8 mouse cellular contexts compared by ENCODE assay signal in the genomic region with DNA sequence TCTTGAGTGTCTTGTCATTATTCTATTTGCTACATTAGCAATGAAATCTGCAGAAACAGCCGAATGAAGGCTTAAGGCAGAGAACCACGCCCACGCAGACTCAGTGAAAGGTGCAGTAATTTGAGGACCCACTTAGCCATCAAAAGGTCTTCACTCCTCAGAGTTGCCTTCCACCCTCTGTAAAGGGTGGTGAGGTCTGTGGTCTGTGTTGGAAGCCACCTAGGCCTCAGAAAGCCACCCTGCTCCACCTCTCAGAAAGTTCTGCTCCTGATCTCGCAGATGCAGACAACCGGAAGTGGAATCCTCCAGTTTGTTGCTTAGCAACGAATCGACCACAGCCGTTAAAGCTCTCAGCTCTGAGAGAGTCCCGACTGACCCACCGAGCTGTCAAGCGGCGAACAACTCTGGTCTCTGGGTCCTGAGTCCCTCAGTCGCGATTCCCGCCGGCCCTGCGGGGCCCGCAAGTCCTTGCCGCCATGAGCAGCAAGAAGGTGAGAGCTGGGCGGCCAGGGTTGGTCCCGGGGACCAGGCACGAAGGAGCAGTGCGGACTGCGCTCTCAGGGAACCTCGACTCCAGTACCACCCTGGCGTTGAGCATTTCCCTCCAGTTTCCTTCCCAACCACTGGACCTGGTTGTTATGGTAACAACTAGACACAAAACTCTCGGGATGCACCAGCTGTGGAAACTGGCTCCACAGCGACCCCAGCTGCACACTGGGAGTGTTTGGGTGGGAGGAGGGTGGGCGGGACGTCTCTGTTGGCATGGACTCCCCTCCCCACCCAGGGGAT. TPM values are rescaled to one million over a fixed set of nuclear protein-coding genes. Genes with fewer than 3 reads are reported as not detected.
A peak's percentile ranks its signal among the peaks of the same experiment; 100 is the strongest.
DNase-seq lines count a peak whose midpoint lies in the region; ATAC-seq lines count a peak whose summit lies in the region.

Dnah7c (plus strand) TSS at position 456 of the 789 bp plus-strand sequence.

- intact Hi-C loops in gastrocnemius, postnatal 36 days (cut with DNase I): no loop called here

- ATAC-seq in kidney, embryonic 16.5 days (ENCODE audit: low FRiP score, low TSS enrichment): peak; percentile 86
- no peak for ATAC-seq in liver, embryonic 13.5 days (ENCODE audit: low read depth)

- no peaks in the 10 kb centered on the region for H3K36me3 ChIP-seq in kidney, embryonic 16.5 days (ENCODE audit: insufficient read depth, low read length)
- no peaks in the 10 kb centered on the region for H3K36me3 ChIP-seq in hindbrain, embryonic 10.5 days
- no peaks in the 10 kb centered on the region for H3K36me3 ChIP-seq in liver, embryonic 13.5 days

- no peak within 1 kb of the TSS for H3K27ac ChIP-seq in kidney, embryonic 16.5 days (ENCODE audit: low read length)
- H3K27ac ChIP-seq in hindbrain, embryonic 10.5 days: peak within 1 kb of the TSS; percentile 83
- no peak within 1 kb of the TSS for H3K27ac ChIP-seq in liver, embryonic 13.5 days

- no peaks in the 10 kb centered on the region for H3K27me3 ChIP-seq in kidney, embryonic 16.5 days (ENCODE audit: insufficient read depth, low read length)
- H3K27me3 ChIP-seq in hindbrain, embryonic 10.5 days (ENCODE audit: insufficient read depth, poor library complexity, severe bottlenecking): no peaks in the 10 kb centered on the region
- H3K27me3 ChIP-seq in liver, embryonic 13.5 days: no peaks in the 10 kb centered on the region

- DNase-seq in kidney, adult 9 months: no peak
- peak; percentile 68 for DNase-seq in embryo, embryonic 10 days (ENCODE audit: low spot score)
- DNase-seq in hindbrain, embryonic 10.5 days (ENCODE audit: low spot score): peak; percentile 60
- DNase-seq in liver, embryonic 13.5 days: no peak
- DNase-seq in right cerebral cortex, adult 18-20 months: peak; percentile 28
- no peak for DNase-seq in urinary bladder, postnatal 4 days (ENCODE audit: low spot score in 2 of 2)
- DNase-seq in gastrocnemius, postnatal 36 days: no peak

- peak within 1 kb of the TSS; percentile 59 for H3K4me3 ChIP-seq in kidney, embryonic 16.5 days (ENCODE audit: low read length)
- H3K4me3 ChIP-seq in hindbrain, embryonic 10.5 days: peak within 1 kb of the TSS; percentile 65
- H3K4me3 ChIP-seq in liver, embryonic 13.5 days (replicated peaks): peak within 1 kb of the TSS; percentile 35

- H3K9ac ChIP-seq in kidney, embryonic 16.5 days (replicated peaks; ENCODE audit: low read length): peak within 1 kb of the TSS; percentile 63
- no peak within 1 kb of the TSS for H3K9ac ChIP-seq in liver, embryonic 13.5 days

- 9% methylated on average over 30 of the region's 30 CpGs for WGBS in kidney, embryonic 16.5 days
- WGBS in hindbrain, embryonic 10.5 days: 10% methylated on average over 30 of the region's 30 CpGs
- WGBS in liver, embryonic 13.5 days (ENCODE audit: insufficient replicate concordance): 10% methylated on average over 30 of the region's 30 CpGs

- no peaks in the 10 kb centered on the region for H3K4me1 ChIP-seq in kidney, embryonic 16.5 days (ENCODE audit: insufficient read depth, low read length)
- peaks cover 9% of the 10 kb centered on the region; the same call in 1 of the 2 replicates for H3K4me1 ChIP-seq in hindbrain, embryonic 10.5 days (replicated peaks)
- no peaks in the 10 kb centered on the region for H3K4me1 ChIP-seq in liver, embryonic 13.5 days (replicated peaks)

- H3K9me3 ChIP-seq in kidney, embryonic 16.5 days (ENCODE audit: low read length): no peaks in the 10 kb centered on the region
- H3K9me3 ChIP-seq in hindbrain, embryonic 10.5 days: no peaks in the 10 kb centered on the region
- H3K9me3 ChIP-seq in liver, embryonic 13.5 days (replicated peaks): no peaks in the 10 kb centered on the region

- H3K4me2 ChIP-seq in kidney, embryonic 16.5 days (replicated peaks; ENCODE audit: low read depth, low read length): peak within 1 kb of the TSS; percentile 92
- peak within 1 kb of the TSS; percentile 60 for H3K4me2 ChIP-seq in liver, embryonic 13.5 days

RNA-seq across cellular contexts. Expression of gene Dnah7c, which starts in this region (rescaled TPM):
- polyA plus RNA-seq in kidney, embryonic 16.5 days (2015; fragmentation: Nextera tagmentation; extraction: Ambion mirVana): 0.04 and 0.07 TPM in 2 replicates
- 0.07 and 0.14 TPM in 2 replicates for polyA plus RNA-seq in hindbrain, embryonic 10.5 days (2016; fragmentation: Nextera tagmentation; extraction: Ambion mirVana)
- polyA plus RNA-seq in liver, embryonic 13.5 days (2015; fragmentation: Nextera tagmentation; extraction: Ambion mirVana): not detected in 2 replicates
- total RNA-seq in gastrocnemius, postnatal 36 days (2021): not detected

Comparison
In these comparisons a context has a peak if more than half of its experiments do, and no peak if none do; other contexts are left out.
1. Peak in ATAC-seq, H3K4me3 ChIP-seq, H3K9ac ChIP-seq and H3K4me2 ChIP-seq in kidney, embryonic 16.5 days; RNA of the gene not detected or under 1 TPM.
2. Peak in DNase-seq, H3K4me3 ChIP-seq and H3K27ac ChIP-seq in hindbrain, embryonic 10.5 days; RNA of the gene not detected or under 1 TPM.
3. DNase-seq: peak in embryo, embryonic 10 days (single experiment) and right cerebral cortex, adult 18-20 months (single experiment); none in kidney, adult 9 months (single experiment), liver, embryonic 13.5 days (single experiment), urinary bladder, postnatal 4 days (0 of 2) and gastrocnemius, postnatal 36 days (0 of 2).
4. Peak in every context shown above with its lines, with median percentiles within 50 percentile points of each other: H3K4me3 ChIP-seq.